Mouse (Mus musculus): ENCODE measurements around the gene Gm10134.
A peak's percentile ranks its signal among the peaks of the same experiment; 100 is the strongest.
"Not testable (repeated sequence)": the region's sequence is repeated elsewhere in the genome, so short reads cannot be mapped to it uniquely, and the experiment has no call there.

The Gm10134 gene

DNA sequence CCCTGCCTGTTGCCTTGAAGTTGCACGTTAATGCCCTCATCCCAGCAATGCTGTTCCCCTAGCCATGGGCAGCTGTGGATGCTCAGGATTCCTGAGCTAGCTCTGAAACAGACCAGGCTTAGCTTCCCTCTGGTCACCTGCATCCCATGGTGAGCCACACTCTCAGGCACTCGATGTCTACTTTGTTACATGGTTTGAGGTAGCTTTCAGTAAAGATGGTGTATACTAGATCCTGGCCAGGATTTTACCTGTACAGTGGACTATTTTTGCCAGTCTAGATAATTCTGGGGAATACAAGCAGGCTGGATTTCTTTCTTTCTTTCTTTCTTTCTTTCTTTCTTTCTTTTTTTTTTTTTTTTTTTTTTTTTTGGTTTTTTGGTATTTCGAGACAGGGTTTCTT is at the start of gene Gm10134:
Gm10134 (plus strand) TSS at position 301 of the 400 bp plus-strand sequence.
- no peak for DNase-seq (ENCODE audit: low read depth, low spot score)

DNA sequence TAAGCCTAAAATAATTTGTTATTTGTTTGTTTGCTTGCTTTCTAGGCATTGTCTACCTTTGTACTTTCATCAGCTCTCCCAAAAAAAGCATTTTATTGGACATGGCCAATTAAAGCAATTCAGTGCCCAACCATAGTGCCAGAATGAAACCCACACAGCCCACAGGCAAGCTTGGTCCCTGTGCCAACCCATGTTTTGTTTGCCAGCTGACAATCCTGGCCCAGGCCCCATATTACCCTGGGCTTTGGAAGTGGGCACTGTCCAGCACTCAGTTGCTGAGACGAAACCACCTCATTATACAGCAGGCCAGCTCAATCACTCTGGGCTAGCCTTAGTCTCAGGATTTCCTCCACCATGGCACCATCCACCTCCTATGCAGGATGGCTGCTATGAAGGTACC is 49.3 kb upstream of the Gm10134 start:
- no peak for DNase-seq (ENCODE audit: low read depth, low spot score)

DNA sequence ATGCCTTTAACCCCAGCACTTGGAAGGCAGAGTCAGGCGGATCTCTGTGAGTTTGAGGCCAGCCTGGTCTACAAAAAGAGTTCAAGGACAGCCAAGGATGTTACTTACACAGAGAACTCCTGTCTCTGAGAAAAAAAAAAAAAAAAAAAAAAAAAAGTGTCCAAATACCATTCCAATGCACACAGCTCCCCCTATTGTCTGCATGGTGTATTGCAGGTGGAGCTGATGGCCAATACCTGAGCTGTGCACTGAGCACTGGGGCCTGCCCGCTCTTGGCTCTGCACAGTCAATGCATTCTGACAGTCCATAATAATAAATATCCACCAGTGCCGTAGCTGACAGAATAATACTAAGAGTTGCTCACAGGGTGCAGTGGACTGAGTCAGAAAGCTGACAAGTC is 42.0 kb upstream of the Gm10134 start:
- DNase-seq (ENCODE audit: low read depth, low spot score) = peak; percentile 75

DNA sequence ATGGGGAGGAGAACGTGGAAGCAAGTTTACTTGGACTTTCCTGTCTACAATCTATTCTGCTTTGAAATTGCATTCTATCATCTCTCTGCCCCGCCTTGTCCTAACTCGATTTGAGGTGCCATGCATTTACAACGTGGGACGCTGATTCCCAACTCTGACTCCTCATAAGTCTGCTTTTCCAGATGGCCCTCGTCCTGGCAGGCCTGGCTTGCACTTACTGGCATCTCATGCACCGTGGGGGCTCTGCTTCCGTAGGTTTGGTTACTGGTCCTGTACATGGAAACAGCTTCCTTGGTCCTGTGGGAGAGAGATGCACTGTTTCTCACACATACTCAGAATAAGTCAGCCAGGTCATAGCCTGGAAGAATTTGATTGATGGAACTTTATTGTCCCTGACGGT is 41.0 kb upstream of the Gm10134 start:
- DNase-seq (ENCODE audit: low read depth, low spot score) = no peak

DNA sequence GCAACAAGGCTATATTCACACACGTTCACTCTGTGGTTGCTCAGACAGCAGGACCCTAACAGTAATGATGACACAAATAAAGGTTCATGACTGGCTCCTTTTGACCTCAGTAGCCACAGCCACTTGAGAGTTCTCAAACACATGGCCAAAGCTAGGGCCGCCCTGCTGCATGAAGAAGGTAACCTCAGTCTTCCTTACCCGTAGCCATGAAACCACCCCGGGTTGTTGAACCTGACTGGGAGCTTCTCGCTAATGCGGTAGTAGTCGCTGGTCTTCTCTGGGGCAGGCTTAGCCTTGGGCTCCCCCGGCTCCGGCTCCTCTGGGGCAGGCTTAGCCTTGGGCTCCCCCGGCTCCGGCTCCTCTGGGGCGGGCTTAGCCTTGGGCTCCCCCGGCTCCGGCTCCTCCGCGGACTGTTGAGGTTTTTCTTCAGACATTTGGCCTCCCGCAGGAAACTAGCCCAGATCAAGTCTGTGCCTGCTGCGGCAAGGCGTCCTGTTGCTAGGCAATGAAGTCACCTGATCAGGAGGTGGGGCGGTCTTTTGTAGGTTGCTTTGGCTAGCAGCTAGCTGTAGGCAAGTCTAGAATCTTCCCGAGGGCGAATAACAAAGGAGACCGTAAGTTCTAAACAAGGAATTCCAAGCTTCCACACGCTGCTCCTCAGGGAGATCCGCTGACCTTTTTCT is 39.9 kb upstream of the Gm10134 start, which contains the start of gene 1700007K13Rik:
1700007K13Rik (minus strand) TSS at position 497 of the 683 bp plus-strand sequence.
- DNase-seq (ENCODE audit: low read depth, low spot score) = no peak

DNA sequence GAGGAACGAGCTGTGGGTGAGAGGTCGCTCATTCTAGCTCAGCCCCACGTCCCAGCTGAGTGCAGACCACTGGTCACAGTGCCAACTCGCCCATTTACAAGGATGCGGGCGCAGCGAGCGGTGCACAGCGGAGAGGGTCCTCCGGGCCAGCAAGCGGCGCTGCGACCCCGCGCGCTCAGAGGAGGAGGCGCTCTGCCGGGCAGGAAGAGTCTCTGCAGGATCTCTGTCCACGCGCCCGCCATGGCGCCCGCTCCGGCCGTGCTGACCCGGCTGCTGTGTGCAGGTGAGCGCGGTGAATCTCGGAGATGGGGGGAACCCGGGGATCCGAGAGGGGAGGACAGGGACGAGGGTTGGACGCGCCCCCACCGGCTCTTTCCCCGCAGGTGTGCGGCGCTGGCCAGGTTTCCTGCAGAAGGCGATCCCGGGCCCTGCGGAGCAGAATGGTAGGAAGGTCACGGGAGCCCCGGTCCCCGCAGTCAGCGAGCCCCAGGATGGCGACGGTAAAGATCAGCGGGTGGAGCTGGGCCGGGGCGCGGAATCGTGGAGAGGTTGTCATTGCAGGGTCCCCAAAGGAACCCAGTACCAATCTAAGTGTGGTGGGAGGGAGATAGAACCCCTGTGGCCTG is 37.9 kb upstream of the Gm10134 start, which contains the start of gene Mrps2:
Mrps2 (plus strand) TSS at position 207 of the 626 bp plus-strand sequence.
- peak; percentile 89 for DNase-seq (ENCODE audit: low read depth, low spot score)

DNA sequence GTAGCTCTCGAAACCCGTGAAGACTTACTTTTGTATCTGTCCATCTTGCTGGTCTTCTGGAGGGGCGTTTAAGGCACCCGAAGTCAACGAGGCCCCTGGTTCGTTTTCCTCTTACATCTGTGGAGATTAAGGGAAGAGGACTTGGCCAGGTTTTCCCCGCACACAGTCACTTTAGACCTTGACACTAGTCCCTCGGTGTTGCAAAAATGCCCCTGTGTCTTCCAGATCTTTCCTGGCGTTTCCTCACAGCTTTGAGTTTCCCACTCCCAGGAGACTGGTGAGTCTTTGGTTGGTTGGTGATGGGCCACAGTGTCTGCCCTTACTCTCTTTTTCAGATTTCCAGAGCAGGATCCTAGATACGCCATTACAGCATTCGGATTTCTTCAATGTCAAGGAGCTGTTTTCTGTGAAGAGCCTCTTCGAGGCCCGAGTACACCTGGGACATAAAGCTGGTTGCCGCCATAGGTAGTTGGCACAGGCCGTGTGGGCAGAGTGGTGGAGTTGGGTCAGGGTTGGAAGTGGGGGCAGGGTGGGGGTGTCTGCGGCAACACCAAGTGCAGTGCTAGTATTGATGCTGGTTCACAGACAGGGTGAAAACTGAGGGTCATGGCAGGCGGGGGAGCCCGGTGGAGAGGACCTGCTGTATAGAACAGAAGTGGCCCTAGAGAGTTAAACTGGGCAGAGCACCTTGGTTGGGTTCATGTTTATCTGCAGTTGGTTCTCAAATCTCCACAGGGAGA is 37.2 kb upstream of the Gm10134 start:
- no peak for DNase-seq (ENCODE audit: low read depth, low spot score)

DNA sequence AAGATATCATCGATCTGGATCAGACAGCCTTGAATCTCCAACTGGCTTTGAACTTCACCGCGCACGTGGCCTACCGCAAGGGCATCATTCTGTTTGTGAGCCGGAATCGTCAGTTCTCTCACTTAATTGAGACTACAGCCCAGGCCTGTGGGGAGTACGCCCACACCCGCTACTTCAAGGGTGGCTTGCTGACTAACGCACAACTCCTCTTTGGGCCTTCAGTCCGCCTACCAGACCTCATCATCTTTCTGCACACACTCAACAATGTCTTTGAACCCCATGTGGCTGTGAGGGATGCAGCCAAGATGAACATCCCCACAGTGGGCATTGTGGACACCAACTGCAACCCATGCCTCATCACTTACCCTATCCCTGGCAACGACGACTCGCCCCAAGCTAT is 36.4 kb upstream of the Gm10134 start:
- no peak for DNase-seq (ENCODE audit: low read depth, low spot score)

DNA sequence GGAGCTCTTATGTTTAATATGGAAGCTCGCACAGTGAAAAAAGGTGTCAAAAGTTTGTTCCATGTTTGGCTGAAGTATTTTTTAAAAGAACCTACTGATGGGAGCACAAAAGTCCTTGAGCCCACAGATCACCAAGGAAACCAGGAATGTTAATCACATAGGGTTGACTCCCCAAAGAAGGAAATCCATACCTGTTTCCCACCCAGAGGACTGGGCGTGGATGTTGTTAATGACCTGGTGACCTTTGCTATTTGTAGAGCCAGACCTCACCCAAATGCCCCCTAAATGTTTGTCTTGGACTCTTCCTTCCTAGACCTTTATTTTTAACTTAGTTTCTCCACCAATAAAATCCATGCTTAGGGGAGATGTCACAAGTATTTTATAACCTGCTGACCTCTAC is 35.3 kb upstream of the Gm10134 start:
- DNase-seq (ENCODE audit: low read depth, low spot score) = no peak

DNA sequence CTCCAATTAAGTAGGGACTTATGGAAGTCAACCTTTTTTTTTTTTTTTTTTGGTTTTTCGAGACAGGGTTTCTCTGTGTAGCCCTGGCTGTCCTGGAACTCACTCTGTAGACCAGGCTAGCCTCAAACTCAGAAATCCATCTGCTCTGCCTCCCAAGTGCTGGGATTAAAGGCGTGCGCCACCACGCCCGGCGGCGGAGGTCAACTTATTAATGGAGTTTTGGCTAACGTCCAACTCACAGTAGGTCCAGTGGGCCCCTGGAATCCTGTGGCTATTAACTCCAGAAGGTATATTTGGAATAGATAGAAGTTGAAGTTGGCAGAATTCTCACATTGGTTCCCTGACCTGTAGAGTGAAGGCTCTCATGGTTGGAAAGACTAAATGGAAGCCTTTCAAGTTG is 33.9 kb upstream of the Gm10134 start:
- DNase-seq (ENCODE audit: low read depth, low spot score) = not testable (repeated sequence)

DNA sequence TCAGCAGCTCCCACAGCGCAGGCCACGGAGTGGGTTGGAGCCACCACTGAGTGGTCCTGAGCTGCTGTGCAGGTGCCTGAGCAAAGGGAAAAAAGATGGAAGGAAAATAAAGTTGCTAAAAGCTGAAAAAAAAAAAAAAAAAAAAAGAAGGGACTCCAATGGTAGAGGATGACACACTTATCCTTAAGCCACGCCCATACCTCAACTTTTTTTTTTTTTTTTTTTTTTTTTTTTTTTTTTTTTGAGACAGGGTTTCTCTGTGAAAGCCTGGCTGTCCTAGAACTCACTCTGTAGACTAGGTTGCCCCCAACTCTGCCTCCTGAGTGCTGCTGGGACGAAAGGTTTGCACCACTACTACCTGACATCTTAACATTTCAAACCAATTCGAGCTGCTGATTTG is 27.9 kb upstream of the Gm10134 start:
- not testable (repeated sequence) for DNase-seq (ENCODE audit: low read depth, low spot score)

DNA sequence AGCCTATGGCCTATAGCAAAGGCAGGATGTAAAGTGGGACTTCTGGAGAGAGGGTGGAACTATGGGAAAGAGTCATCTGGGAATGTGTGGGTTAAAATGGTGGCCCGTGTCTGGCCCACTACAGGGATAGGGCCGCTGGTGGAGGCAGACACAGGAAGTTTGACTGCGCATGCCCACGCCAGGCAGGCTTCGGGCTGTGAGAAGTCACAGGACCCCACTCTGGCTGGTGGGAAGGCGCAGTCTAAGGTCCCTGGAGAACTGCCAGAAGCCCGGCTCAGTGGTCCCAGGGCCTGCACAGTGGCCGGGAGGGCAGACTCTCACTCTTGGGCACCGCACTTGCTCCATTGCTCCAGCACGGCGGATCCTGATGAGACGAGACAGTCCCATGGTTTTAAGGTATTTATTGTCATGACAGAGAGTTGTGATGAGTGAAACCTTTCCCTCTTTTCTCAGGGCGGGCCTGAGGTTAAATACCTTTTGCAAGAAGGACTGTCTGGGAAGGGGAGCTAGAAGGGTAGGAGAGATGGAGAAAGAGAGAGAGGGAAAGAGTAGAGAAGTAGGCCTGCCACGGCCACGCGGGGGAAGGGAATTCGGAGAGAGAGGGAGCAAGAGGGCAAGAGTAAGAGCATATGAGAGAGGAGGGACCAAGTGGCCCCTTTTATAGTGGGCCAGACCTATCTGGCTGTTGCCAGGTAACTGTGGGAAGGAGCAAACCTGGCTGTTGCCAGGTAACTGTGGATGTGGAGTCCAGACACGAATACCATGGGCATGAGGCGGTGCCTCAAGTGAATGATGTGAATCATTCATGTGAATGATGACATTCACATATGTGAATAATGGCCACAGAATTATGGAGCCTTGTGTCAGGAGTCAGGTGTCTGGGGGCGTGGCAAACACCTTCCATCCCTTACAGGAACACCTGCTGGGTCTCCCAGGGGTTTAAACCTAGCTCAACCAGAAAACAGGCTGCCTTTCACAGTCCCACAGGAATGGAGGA is 26.4 kb upstream of the Gm10134 start:
- no peak for DNase-seq (ENCODE audit: low read depth, low spot score)

DNA sequence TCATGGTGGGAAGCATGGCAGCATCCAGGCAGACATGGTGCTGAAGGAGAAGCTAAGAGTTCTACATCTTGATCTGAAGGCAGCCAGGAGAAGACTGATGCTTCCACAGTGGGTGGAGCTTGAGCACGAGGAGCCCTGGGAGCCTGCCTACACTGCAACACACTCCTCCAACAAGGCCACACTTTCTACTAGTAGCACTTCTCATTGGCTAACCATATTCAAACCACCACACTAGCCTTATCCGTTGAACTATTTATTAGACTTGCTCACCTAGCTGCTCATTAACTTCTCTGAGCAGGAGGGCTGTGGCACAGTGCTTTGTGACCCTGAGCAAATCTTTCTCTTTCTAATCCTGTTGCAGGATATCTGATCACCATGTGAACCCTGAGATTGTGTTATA is 22.0 kb upstream of the Gm10134 start:
- DNase-seq (ENCODE audit: low read depth, low spot score) = no peak

DNA sequence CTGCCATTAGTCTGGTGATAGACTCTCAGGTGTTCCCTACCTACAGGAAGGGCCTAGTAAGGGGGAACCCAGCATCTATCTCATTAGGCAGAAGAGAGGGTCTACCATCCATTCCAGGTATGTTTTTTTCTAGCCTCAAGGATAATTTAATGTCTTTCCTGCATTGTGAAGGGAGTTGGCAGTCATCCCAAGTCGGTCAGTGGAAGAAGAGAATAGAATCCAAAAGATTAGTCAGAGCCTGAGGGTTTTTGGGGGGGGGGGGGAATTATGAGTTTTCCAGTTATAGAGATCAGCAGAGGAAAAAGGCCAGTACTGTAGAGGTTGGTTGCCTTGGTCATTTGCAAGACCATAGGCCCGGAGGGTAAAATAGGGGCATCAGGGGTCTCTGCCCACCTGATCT is 11.4 kb upstream of the Gm10134 start:
- DNase-seq (ENCODE audit: low read depth, low spot score) = no peak

DNA sequence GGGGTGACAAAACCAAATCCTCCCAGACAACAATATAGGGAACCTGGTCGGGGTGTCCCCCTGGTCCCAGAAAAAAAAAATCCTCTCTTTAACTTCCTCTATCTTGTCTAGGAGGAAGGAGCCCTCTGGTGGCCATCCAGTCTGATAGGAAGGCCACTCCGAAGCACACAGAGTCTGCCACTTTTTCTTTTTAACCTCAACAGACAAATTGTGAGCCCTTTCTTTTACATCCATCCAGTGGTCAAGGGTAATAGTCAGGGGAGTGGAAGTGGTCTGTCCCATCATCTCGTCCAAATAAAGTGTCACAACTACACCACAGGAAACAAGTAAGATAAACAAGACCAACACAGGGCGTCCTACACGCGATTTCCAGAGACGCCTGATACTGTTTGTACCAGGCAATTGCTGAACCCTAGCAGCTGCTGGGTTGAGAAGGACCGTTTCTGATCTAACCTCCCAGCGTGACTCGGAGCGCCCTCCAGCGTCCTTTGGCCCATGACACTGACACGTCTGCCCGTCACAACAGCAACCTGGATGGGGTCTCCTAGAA is 10.6 kb upstream of the Gm10134 start:
- DNase-seq (ENCODE audit: low read depth, low spot score) = peak; percentile 87

DNA sequence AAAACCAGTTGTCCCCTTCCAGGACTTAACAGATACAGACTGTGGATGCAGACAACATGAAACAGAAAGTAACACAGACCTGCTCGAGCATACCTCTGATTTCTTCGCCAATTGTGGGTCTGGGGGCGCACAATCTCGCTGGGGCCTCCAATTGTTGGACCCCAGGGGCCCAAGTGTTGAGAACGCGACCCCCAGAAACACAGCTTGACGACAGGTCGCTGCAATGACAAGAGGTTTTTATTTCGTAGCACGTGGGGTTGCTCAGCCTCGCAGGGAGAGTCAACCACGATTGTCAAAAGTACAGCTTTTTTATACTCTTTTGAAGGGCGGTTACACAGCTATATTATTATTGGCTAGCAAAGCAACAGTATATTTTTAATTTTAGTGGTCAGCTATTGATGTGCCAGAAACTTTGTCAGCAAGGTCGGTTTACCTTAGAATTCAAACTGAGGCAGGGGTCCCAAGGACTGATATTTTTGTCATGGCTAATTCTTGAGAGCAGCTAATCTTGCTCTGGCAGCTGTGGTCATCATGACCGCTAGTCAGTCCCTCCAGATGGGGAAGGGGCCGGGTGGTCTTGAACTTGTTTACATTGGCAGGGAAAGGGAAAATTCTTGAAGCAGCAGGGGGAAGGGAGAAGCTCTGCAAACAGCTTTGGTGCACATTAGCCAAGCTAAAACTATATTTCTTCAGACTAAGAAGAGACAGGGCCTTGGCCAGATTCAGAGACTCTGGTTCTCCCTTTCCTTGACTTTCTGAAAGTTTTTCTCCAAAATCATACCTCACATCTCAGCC is 9.9 kb upstream of the Gm10134 start:
- DNase-seq (ENCODE audit: low read depth, low spot score) = no peak

DNA sequence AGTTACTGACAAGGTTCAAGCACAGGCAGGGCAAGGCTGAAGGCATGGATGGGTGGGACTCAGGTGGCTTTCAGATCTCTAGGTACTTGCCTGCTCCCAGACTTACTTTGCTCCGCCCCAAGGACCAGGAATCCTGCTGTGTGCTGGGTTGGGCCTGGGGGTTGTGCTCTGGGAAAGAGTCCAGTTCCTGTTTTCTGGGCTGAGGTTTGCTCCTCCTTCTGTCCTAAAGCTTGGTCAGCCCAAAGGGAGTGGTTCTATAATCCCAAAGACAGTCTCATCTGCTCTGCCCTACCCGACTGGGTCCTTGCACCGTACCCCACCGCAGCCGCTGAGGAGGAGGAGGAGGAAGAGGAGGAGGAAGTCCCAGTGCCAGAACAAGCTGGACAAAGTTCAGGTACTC is 9.2 kb upstream of the Gm10134 start, which contains the start of gene Gbgt1:
Gbgt1 (plus strand) TSS at position 221 of the 400 bp plus-strand sequence.
- DNase-seq (ENCODE audit: low read depth, low spot score) = no peak

DNA sequence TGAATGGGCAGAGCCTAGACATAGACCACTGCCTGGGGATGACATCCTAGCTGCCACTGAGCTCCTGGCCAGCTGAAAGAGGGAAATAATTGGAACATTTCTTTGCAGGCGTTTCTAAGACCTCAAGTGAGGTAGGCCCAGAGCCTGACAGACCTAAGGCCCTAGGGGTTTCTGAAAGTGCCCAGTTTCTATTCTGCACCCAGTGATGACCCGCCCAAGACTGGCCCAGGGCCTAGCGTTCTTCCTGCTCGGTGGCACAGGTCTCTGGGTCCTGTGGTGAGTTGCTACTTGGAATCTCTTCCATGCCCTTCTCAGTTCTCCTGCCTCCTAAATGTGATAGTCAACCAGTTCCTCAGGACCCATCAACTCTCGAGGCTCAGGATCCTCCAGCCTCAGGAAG is 8.3 kb upstream of the Gm10134 start:
- DNase-seq (ENCODE audit: low read depth, low spot score) = no peak

DNA sequence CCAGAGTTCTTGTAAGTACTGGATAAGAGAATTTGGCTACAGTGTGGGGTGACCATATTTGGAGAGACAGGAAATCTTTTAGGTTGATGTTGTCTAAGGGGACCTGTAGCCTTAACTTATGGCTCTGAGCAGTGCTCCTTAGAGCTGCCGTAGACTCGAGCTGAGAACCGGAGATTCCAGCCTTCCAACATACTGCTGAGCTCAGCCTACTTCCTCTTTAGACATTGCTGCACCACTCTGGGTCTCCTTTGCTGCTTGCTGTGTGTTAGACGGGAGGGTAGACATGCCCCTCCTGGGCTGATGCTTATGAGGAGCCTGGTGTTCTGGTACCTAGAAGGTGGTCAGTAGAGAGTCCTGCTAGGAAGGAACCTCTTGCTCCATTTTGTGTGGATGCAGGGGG is 7.5 kb upstream of the Gm10134 start:
- no peak for DNase-seq (ENCODE audit: low read depth, low spot score)

DNA sequence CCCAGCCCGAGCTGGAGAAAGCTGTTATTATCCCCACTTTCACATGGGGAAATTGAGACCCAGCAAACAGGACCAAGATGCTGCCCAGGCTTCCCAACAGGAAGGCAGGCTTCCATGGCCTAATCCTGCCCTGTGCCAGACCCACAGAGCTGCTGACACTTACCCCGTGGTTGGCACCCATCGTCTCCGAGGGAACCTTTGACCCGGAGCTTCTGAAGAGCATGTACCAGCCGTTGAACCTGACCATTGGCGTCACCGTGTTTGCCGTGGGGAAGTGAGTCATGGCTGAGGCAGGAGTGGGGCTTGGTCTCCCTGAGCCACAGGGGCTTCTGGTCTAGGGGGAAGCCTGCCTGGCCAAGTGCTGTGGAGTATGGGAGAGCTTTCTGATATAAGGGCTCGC is 2.9 kb upstream of the Gm10134 start:
- no peak for DNase-seq (ENCODE audit: low read depth, low spot score)

Measured in A20 (cell line).